Mouse (Mus musculus) liver, embryonic 11.5 days (tissue): ENCODE results near the gene Lyg2. TPM values are rescaled to one million over a fixed set of nuclear protein-coding genes. Genes with fewer than 3 reads are reported as not detected.

Experiments used
- ATAC-seq: fragments of 200-750 bp; cut with Nextera tagmentation; replicated peaks from 2 replicates; pipeline ENCODE4 v1.8.0; 2017; ENCODE audit warnings: moderate number of reproducible peaks, mild to moderate bottlenecking, moderate TSS enrichment, moderate library complexity; ENCODE audit not compliant: low FRiP score
- DNase-seq: peaks from one replicate; pipeline ENCODE4 v3.0.0-alpha.2; 2017; ENCODE audit warnings: low spot score
- H3K27ac ChIP-seq: fragments of 300-500 bp; sonication (generic); 2 replicates; pipeline ENCODE4 v1.5.1; 2014; ENCODE audit warnings: mild to moderate bottlenecking, low read depth, low read length, control low read depth
- H3K27me3 ChIP-seq: fragments of 300-500 bp; sonication (generic); replicated peaks from 2 replicates; pipeline ENCODE4 v1.6.1; 2014; ENCODE audit warnings: low read length, mixed read lengths; ENCODE audit not compliant: control insufficient read depth, insufficient read depth
- H3K36me3 ChIP-seq: fragments of 300-500 bp; sonication (generic); 2 replicates; pipeline ENCODE4 v1.6.1; 2014; ENCODE audit warnings: mild to moderate bottlenecking, low read length, moderate library complexity, mixed read lengths; ENCODE audit not compliant: control insufficient read depth, insufficient read depth
- H3K4me1 ChIP-seq: fragments of 300-500 bp; sonication (generic); replicated peaks from 2 replicates; pipeline ENCODE4 v1.6.1; 2014; ENCODE audit warnings: low read length, mixed read lengths; ENCODE audit not compliant: control insufficient read depth, insufficient read depth
- H3K4me2 ChIP-seq: fragments of 300-500 bp; sonication (generic); 2 replicates; pipeline ENCODE4 v1.6.1; 2014; ENCODE audit warnings: mild to moderate bottlenecking, control low read depth, moderate library complexity
- H3K4me3 ChIP-seq: fragments of 300-500 bp; sonication (generic); 2 replicates; pipeline ENCODE4 v1.5.1; 2014; ENCODE audit warnings: low read depth, low read length, control low read depth
- H3K9ac ChIP-seq: fragments of 300-500 bp; sonication (generic); 2 replicates; pipeline ENCODE4 v1.6.1; 2014; ENCODE audit warnings: low read depth, low read length, control low read depth
- H3K9me3 ChIP-seq: fragments of 300-500 bp; sonication (generic); 2 replicates; pipeline ENCODE4 v1.6.1; 2016; ENCODE audit warnings: low read length, inconsistent platforms, mixed read lengths; ENCODE audit not compliant: control insufficient read depth
- WGBS: fragments of 180-500 bp; shearing (Covaris S2); extraction: QIAGEN DNeasy Blood & Tissue Kit; methylation state at CpG from one replicate; pipeline ENCODE4 v1.1.7; 2014; 5-methylcytosine and 5-hydroxymethylcytosine counted together
- polyA plus RNA-seq: library from polyadenylated mRNA; unstranded; fragments of >200 nt; fragmentation: Nextera tagmentation; extraction: Ambion mirVana; gene quantifications from 2 replicates; pipeline ENCODE4 v1.2.1, GENCODE M21; 2014

Lyg2 gene
- polyA plus RNA-seq, result not detected in 2 replicates

DNA sequence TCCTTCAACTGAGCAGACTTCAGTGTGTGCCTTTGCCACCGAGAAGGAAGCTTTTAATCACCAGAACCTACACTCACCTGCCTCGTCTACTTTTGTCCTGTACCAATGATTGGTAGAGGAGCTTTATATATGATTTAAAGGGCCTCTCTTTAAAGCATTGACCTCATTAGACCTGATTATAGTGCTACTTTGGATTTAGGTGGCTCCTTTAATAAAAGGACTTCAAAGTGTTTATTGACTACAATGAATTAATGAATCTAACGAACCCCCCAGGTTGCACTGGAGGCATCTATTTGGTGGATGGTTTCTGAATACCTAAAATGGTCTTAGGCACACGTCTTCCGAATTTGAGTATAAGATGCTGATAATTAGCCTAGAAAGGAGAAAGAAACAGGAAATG is at the start of gene Lyg2:
Lyg2 (minus strand) TSS at position 101 of the 400 bp plus-strand sequence.
- Histone ChIP-seq H3K27ac (no peak within 1 kb of the TSS), H3K9ac (no peak within 1 kb of the TSS), H3K4me3 (no peak within 1 kb of the TSS), H3K4me2 (no peak within 1 kb of the TSS), H3K4me1 (no peaks in the 10 kb centered on the region), H3K36me3 (no peaks in the 10 kb centered on the region), H3K9me3 (no peaks in the 10 kb centered on the region), H3K27me3 (no peaks in the 10 kb centered on the region)
- no peak for ATAC-seq
- WGBS, result 68% methylated on average over 5 of the region's 5 CpGs
- DNase-seq, result no peak

DNA sequence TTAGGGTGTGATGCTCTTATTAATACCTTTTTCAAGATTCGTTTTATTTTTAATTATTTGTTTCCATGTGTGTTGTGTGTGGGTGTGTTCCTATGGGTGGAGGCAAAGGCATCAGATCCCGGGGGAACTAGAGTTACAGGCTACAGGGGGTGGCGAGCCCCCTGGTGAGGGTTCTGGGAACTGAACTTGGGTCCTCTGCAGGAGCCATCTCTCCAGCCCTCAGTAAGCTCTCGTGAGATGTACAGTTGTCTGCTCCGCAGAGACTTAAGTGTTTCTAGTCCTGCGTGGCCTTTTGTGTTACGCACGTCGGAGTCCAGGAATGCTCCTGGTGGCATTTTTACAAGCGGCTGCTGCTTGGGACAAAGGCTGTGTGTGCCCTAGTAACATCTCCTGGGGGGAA is 49.3 kb upstream of the Lyg2 start:
- H3K4me3 ChIP-seq, result no peak overlapping the region
- no peaks in the 10 kb centered on the region for H3K9me3 ChIP-seq
- H3K9ac ChIP-seq, result no peak overlapping the region
- 65% methylated on average over 10 of the region's 10 CpGs for WGBS
- DNase-seq (no peak), ATAC-seq (no peak)
- no peak overlapping the region for H3K4me2 ChIP-seq
- no peaks in the 10 kb centered on the region for H3K4me1 ChIP-seq
- H3K36me3 ChIP-seq, result no peaks in the 10 kb centered on the region
- no peak overlapping the region for H3K27ac ChIP-seq
- no peaks in the 10 kb centered on the region for H3K27me3 ChIP-seq

DNA sequence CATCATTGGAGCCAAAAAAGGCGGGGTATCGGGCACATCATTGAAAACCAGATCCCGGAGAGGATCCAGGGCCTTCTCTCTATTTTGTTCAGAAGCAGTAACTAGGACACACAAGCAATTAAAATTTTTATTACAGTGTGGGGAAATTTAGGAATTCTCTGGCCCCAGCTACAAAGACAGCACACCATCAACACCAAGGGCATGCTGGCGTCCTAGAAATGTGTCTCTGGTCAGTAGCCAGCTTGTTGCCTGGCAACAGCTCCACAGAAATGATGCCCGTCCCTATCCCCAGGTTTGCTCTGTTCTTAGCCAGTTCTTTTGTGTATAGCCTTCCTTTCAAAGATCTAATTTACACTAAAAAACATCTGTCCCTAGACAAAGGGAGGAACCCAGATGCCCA is 43.2 kb upstream of the Lyg2 start:
- no peak for ATAC-seq
- 75% methylated on average over 5 of the region's 5 CpGs for WGBS

DNA sequence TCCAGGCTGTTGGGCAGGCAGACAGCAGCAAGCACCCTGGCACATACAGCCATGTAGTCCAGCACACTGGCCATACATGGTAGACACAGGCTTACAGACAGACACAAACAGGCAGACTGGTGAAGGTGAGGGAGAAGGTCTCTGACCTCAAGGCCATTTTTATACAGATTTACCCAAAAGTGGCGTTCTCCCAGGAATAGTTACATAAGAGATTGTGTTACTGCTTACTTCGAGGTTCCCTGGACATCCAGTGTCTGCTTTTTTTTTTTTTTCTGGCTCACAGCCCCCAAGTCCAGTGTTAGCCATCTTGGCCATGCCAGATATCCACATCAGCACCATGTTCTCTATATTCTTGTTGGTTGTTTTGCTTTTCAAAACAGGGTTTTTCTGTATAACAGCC is 42.2 kb upstream of the Lyg2 start:
- H3K4me2 ChIP-seq, result no peak overlapping the region
- no peaks in the 10 kb centered on the region for H3K9me3 ChIP-seq
- WGBS, result 64% methylated on average over 2 of the region's 2 CpGs
- H3K36me3 ChIP-seq, result no peaks in the 10 kb centered on the region
- H3K27me3 ChIP-seq, result no peaks in the 10 kb centered on the region
- H3K27ac ChIP-seq, result no peak overlapping the region
- no peak overlapping the region for H3K4me3 ChIP-seq
- no peaks in the 10 kb centered on the region for H3K4me1 ChIP-seq
- DNase-seq (no peak), ATAC-seq (no peak)
- H3K9ac ChIP-seq, result no peak overlapping the region

More for the DNA sequence above, 43.2 kb upstream of the Lyg2 start:
- no peak overlapping the region for H3K27ac ChIP-seq
- no peaks in the 10 kb centered on the region for H3K36me3 ChIP-seq
- no peaks in the 10 kb centered on the region for H3K27me3 ChIP-seq
- no peak for DNase-seq
- H3K4me1 ChIP-seq, result no peaks in the 10 kb centered on the region
- H3K4me2 ChIP-seq, result no peak overlapping the region
- H3K9me3 ChIP-seq, result no peaks in the 10 kb centered on the region
- H3K9ac ChIP-seq, result no peak overlapping the region
- no peak overlapping the region for H3K4me3 ChIP-seq

DNA sequence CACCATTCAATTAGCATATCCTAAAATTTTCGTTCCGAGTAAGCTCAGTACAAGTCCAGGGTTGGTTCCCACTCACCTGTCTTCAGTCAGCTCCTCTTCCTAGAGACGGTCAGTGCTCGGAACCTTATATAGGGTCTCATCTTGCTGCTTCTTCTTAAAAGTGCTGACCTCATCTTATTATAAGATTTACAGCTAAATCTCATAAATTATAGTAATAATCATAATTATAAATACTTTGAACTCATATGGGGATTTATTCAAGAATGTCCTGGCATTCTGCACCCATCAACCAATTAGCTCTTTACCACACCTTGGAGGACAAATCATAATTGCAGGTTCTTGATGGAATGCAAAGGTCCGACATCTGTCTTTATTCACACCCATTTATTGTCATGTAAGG is 41.4 kb upstream of the Lyg2 start, which contains the start of gene Lyg1:
Lyg1 (minus strand) TSS at position 101 of the 400 bp plus-strand sequence.
- no peak for ATAC-seq
- H3K4me2 ChIP-seq, result no peak within 1 kb of the TSS
- no peaks in the 10 kb centered on the region for H3K9me3 ChIP-seq
- 87% methylated on average over 5 of the region's 5 CpGs for WGBS
- no peak within 1 kb of the TSS for H3K27ac ChIP-seq
- no peaks in the 10 kb centered on the region for H3K36me3 ChIP-seq
- no peak for DNase-seq
- H3K4me3 ChIP-seq, result no peak within 1 kb of the TSS
- H3K27me3 ChIP-seq, result no peaks in the 10 kb centered on the region
- no peak within 1 kb of the TSS for H3K9ac ChIP-seq
- H3K4me1 ChIP-seq, result no peaks in the 10 kb centered on the region

DNA sequence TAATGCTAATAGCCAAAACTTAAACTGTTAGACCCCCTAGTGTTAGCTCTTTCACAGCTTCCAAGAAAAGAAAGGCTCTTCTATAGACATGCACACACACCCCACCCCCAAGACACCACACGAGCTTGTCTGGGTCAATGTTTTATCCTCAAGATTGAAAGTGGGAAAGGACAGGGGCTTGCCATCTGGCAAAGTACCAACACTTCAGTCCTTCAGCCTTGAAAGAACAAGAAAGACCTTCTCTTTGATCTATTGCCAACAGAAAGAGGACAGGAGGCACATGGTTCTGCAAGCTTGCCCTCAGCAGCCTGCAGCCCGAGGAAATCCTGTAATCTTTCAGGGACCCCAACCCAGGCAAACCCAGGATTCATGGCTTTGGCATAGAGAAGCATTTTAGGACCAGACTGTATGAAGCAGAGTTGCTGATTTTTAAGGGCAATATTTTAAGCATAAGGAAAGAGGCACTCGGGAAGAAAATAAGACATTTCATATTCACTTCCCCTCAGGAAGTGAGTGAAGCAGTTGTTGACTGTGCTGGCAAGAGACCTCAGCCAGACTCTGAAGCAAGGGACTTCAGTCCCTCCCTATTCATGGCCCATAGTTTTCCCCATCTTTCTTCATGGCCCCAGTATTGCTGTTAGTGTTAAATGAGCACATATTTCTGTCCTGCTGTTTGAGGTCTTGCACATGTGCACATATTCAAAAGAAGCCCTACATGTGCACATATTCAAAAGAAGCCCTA is 40.6 kb upstream of the Lyg2 start:
- Histone ChIP-seq H3K4me1 (no peaks in the 10 kb centered on the region), H3K4me3 (no peak overlapping the region), H3K36me3 (no peaks in the 10 kb centered on the region), H3K27ac (no peak overlapping the region), H3K9me3 (no peaks in the 10 kb centered on the region), H3K9ac (no peak overlapping the region), H3K27me3 (no peaks in the 10 kb centered on the region), H3K4me2 (no peak overlapping the region)
- DNase-seq, result no peak
- WGBS, result 37% methylated on average over 3 of the region's 3 CpGs
- ATAC-seq, result no peak

DNA sequence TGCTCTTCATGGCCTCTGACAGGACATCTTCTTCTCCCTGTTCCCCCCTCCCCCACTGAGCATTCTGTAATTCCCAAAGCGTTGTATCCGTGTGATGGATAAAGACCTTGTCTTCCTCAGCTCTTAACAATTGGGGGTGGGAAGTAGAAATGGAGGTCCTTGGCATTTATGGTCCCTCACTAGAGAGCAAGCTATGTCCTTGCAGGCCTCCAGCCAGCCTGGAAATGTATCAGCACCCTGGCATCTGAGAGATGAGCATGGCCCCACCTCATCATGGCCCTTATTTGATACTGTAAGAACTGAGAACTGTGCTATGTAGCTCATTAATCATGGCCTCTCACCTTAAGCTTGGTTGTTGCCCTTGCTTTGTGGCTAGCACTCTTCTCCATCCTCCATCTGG is 39.0 kb upstream of the Lyg2 start:
- H3K9ac ChIP-seq, result no peak overlapping the region
- H3K36me3 ChIP-seq, result no peaks in the 10 kb centered on the region
- H3K27me3 ChIP-seq, result no peaks in the 10 kb centered on the region
- no peak overlapping the region for H3K27ac ChIP-seq
- H3K9me3 ChIP-seq, result no peaks in the 10 kb centered on the region
- H3K4me2 ChIP-seq, result no peak overlapping the region
- ATAC-seq, result no peak
- DNase-seq, result no peak
- no peaks in the 10 kb centered on the region for H3K4me1 ChIP-seq
- WGBS, result 81% methylated on average over 2 of the region's 2 CpGs
- H3K4me3 ChIP-seq, result no peak overlapping the region

DNA sequence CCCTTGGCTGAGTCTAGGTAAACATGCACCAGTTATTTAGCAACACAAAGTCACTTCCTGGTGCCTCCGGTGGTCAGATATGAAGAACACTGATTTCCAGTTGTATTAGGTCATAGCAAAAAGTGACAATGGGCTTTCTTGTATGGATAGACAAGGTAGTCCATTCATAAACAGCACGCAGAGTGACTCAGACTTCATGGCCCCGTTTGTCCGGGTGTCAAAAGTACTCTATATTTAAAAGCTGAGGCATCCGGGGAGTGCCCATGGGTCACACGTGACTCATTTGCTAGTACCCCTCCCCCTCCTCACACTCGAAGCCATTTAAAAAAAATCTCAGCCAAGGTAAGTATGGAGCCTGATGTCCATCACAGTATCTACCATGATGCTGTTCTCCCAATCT is 38.5 kb upstream of the Lyg2 start:
- Histone ChIP-seq H3K27me3 (no peaks in the 10 kb centered on the region), H3K9me3 (no peaks in the 10 kb centered on the region), H3K27ac (no peak overlapping the region), H3K4me1 (no peaks in the 10 kb centered on the region), H3K4me2 (no peak overlapping the region), H3K36me3 (no peaks in the 10 kb centered on the region), H3K9ac (no peak overlapping the region), H3K4me3 (no peak overlapping the region)
- 84% methylated on average over 7 of the region's 7 CpGs for WGBS
- ATAC-seq, result no peak
- DNase-seq, result no peak

DNA sequence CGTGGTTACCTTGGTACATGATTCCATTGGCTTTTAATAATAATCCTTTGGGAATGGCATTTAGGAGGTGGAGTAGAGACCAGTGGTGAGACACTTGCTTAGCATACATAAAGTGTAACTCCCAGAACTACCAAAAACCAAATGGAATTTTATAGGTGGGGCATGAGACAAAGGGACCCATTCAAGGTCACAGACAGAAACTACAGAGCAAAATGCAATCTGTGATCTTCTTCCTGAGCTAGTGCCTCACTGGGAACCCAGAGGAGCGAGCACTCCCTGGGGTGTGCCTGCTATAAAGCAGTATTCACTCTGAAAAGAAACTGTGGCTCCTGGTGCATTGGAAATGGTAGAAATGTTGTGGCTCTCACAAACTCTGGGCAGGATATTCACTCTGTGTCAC is 32.6 kb upstream of the Lyg2 start:
- DNase-seq, result no peak
- no peaks in the 10 kb centered on the region for H3K27me3 ChIP-seq
- H3K4me1 ChIP-seq, result no peaks in the 10 kb centered on the region
- H3K36me3 ChIP-seq, result no peaks in the 10 kb centered on the region
- 71% methylated on average over 2 of the region's 2 CpGs for whole genome bisulfite sequencing
- no peak overlapping the region for H3K9ac ChIP-seq
- no peak overlapping the region for H3K4me3 ChIP-seq
- H3K4me2 ChIP-seq, result no peak overlapping the region
- H3K9me3 ChIP-seq, result no peaks in the 10 kb centered on the region
- no peak overlapping the region for H3K27ac ChIP-seq
- ATAC-seq, result no peak
